Mouse (Mus musculus) gastrocnemius, postnatal 14 days (tissue): ENCODE results near the gene Nod1. TPM values are rescaled to one million over a fixed set of nuclear protein-coding genes. Genes with fewer than 3 reads are reported as not detected.

Source experiments
- DNase-seq: peaks from one replicate; pipeline ENCODE4 v3.0.0; 2021; ENCODE audit warnings: mixed read lengths
- intact Hi-C: fragments of 180-260 bp; cut with DNase I; formaldehyde crosslinking; loops from one replicate; pipeline ENCODE4 v1.15.1; 2025; ENCODE audit warnings: low total_unique reads
- total RNA-seq, 2 experiments: library from RNA; stranded (reverse); gene quantifications; 2 replicates each; pipeline ENCODE4 v1.2.3; 2021

The Nod1 gene
- total RNA-seq, 2 experiments from 2014 or later: 6.3 to 8.2 TPM

DNA sequence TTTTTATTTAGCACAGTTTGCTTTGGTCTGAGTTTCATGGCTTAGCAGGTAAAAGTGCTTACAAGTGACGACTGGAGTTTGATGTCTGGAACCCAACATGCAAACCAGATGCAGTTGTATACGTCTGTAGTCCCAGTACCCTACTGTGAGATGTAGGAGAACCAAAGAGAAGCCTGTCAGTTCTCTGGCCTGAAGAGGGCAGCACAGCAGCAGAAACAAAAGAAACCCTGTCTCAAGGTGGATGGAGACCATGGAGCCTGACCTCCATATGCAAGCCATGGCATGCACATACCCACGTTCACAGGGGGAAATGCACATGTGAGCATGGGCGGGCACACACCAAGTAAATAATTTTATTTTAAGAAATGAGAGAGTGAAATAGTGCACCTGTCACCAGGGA lies 54.9 kb downstream of the Nod1 start:
- intact Hi-C loops: loop anchor here (10.0 kb wide), 3 partner anchors 113 to 247 kb away; no protein-coding TSS in a partner anchor
- peak; percentile 37 for DNase-seq

DNA sequence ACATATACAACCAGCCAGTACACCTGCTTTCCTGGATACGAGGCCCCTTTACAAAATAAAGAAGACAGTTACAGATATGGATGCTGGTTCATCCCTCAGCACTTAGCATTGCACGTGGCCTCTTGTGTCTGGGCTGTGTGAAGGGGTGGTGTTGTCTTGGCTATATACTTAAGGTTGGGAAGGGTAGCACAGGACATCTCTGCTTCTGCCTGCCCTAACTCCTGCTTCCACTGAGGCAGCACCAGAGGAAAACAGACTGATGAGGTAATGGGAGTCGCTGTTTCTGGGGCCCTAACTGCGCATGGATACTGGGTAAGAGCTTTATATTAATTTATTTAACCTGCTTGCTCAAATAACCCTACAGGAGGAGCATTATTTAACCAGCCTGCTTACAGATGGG lies 55.5 kb downstream of the Nod1 start:
- intact Hi-C loops: loop anchor here (10.0 kb wide), 3 partner anchors 112 to 248 kb away; no protein-coding TSS in a partner anchor
- no peak for DNase-seq

DNA sequence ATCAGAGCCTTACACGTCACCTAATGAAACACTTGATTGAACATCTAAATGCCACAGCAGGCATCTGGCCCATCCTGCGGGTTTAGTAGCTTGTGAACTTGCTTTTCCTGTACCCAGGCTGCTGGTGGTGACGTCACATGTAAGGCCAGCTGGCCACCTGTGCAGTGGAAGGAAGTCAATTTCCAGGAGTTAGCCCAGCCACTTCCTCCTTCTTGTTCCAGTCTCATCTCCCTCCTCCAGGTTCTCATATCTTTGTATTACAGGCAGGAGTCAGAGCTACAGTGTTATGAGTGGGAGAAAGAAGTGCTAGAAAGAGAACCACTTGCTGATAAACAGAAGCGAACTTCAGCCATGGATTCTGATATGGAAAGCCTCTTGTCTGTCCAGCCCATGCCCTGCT lies 56.2 kb downstream of the Nod1 start:
- intact Hi-C loops: loop anchor here (10.0 kb wide), 3 partner anchors 111 to 249 kb away; no protein-coding TSS in a partner anchor
- DNase-seq: no peak

DNA sequence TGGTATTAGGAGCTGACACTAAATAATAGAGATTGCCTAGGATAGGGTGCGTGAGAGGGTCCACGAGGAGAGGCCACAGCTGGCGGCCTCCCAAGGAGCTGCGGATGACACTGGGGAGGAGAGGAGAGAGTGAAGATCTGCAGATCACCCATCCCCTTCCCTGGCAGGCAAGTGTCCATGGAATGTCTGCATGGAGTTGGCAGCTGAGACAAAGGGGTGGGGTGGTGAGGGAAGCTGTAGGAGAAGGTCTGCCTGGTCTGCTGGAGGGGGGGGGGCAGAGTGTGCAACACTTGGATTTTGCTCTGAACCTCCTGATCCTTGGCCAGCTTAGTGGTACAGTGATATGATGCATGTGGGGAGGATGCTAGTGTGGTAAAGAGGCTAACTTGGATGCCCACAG lies 57.4 kb downstream of the Nod1 start:
- DNase-seq: no peak
- intact Hi-C loops: loop anchor here (10.0 kb wide), 3 partner anchors 110 to 250 kb away; no protein-coding TSS in a partner anchor

- intact Hi-C loops: no loop called here
Observed at GRCm38 (mm10) chr6:54906053-54907040, 66.1 kb downstream of the Nod1 start.

DNA sequence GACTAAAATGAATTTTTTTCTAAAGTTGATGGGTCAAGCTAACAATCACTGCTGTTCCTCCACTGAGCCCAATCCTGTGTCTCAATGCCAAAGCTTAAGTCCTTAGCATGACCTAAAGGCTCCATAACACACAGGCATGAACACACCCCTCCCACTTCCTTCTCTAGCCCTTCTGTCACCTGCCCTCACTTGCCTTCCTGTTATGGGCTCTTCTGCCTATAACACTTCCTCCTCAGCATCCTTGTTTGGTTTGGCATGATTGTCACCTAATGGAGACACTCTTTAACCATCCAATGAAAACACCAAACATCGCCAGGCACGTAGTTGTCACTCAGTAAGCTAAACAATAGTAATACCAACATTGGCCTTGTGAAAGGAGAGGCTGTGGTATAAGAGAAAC lies 69.9 kb downstream of the Nod1 start:
- intact Hi-C loops: no loop called here

More at GRCm38 (mm10) chr6:54906053-54907040, 66.1 kb downstream of the Nod1 start:
- DNase-seq: peak; percentile 68

GRCm38 (mm10) chr6:54900256-54900655 lies 72.2 kb downstream of the Nod1 start:
- no peak for DNase-seq
- intact Hi-C loops: no loop called here

More for the DNA sequence above, 69.9 kb downstream of the Nod1 start:
- no peak for DNase-seq

DNA sequence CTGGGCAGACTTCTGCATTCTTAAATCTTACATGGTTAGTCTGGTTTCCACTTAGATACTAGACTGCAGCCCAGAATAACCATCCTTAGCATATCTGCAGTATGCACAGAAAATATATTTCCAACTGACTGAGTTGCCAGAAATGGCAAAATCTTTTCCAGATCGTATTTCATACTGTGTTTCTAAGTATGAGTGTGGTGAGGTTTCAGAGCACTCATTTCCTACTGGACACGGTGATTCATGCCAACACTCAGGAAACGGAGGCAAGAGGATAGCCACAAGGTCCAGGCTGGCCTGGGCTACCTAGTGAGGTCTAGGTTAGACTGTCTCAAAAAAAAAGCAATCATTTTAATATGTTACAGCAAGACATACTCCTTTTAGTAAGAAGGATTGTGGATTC lies 81.0 kb downstream of the Nod1 start:
- intact Hi-C loops: no loop called here
- DNase-seq: no peak

GRCm38 (mm10) chr6:54890221-54890620 lies 82.2 kb downstream of the Nod1 start:
- intact Hi-C loops: no loop called here
- DNase-seq: no peak

GRCm38 (mm10) chr6:54886195-54886594 lies 86.2 kb downstream of the Nod1 start:
- intact Hi-C loops: no loop called here
- no peak for DNase-seq

GRCm38 (mm10) chr6:54883424-54883823 lies 89.0 kb downstream of the Nod1 start:
- DNase-seq: no peak
- intact Hi-C loops: no loop called here

DNA sequence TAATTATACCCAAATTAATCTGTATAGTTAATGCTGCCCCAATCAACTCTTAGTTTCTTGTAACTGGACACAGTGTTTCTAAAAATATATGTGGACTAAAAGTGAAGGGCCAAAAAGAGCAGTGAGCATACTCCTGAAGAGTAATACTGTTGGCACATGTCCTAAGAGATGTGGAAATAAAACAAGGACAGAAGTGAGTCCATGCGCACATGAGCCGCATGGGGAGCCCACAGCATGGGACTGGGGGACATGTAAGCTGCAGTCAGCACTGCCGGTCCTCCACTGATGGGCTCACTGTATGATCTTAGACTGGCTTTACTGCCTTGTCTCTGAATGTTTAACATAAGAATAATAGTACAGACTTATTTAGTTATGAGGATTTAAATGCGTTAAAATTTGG lies 92.3 kb downstream of the Nod1 start:
- intact Hi-C loops: no loop called here
- no peak for DNase-seq

- DNase-seq: no peak
- intact Hi-C loops: no loop called here
Observed at GRCm38 (mm10) chr6:54878546-54878945, 93.9 kb downstream of the Nod1 start.

DNA sequence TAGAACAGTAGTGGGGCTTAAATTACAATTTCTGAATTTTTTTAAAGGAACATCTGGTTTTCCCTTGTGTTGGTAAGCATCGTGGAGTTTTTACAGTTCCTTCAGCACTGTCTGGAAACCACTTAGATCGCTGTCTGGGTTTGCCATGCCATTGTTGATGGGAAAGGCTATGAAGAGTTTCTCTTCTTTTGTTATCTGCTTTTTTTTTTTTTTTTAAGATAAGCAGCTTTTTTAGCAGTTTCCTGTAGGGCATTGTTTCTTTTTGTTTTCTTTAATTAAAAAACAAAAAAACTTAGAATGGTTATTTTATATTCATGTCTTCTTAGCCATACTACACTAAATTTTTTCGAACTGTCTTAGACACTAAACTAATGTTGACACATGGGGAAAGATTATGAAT lies 94.8 kb downstream of the Nod1 start:
- intact Hi-C loops: no loop called here
- DNase-seq: no peak

DNA sequence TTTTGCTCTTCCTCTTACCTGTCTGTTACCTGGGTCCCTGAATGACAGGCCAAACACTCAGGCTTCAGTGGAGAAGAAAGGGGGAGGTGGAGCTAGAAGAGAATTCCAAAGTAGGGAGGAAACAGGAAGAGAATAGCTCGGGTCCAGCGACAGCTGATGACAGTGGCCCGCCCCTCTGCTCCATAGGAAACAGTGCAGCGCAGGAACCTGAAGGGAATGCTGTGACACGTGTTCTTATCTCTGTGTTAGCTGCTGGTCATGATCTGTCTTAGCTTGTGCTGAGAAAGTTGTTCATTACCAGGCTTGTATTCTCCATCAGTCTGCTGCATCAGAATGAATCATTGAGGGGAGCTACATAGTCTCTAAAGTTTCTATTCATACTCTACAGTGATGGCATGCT lies 95.6 kb downstream of the Nod1 start:
- DNase-seq: no peak
- intact Hi-C loops: no loop called here

Other genes with a start within 250 kb of the Nod1 start
- gene Znrf2, start 155.7 kb downstream of the Nod1 start, total RNA-seq: 1 to 10 TPM; 8.1 to 9.6 TPM
- gene Ggct, start 20.3 kb upstream of the Nod1 start, total RNA-seq: 1 to 10 TPM; 7.3 to 8.0 TPM
- gene Gars, start 65.4 kb upstream of the Nod1 start, total RNA-seq: 10 to 100 TPM; 58.9 to 64.3 TPM
- 1 to 10 TPM; 5.9 to 9.3 TPM for gene Crhr2, start 160.4 kb upstream of the Nod1 start, total RNA-seq
- 1 to 10 TPM in 1 of 2 experiments, under 1 TPM in 1; 0.72 to 1.4 TPM for gene Inmt, start 202.4 kb upstream of the Nod1 start, total RNA-seq
- 1 to 10 TPM; 2.6 to 3.7 TPM for gene Mindy4, start 230.8 kb upstream of the Nod1 start, total RNA-seq